Mouse (Mus musculus): ENCODE measurements around the gene Arrb1.

DNA sequence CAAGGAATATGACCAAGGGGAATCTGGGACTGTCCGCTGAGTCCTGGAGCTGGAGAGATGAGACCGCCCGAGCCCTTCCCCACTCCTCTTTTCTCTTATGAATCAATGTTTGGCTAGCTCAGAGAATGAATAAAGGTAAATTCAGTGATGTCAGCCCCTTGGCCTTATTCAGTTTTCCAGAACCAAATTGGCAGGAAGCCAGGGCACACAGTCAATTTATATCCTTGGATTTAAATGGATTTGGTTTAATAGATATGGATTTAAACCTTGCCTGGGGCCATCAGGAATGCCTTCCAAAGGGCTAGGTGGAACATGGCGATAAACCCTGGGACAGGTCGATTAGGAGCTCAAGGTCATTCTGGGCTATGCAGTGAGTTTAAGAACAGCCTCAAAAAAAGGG lies 45.6 kb upstream of the Arrb1 start:
- TF ChIP-seq CTCF (IDR thresholded peaks at IDR 0.05; ENCODE audit: control insufficient read depth, insufficient read depth, insufficient read length) (no peak), MAX (IDR thresholded peaks at IDR 0.05) (no peak), FOSL1 (IDR thresholded peaks at IDR 0.05; ENCODE audit: insufficient read depth, low read length, poor library complexity, severe bottlenecking) (no peak), MYOD1 (IDR thresholded peaks at IDR 0.05; ENCODE audit: control insufficient read depth, insufficient read length, low read depth) (no peak), USF1 (IDR thresholded peaks at IDR 0.05; ENCODE audit: low read depth) (no peak), CEBPB (IDR thresholded peaks at IDR 0.05; ENCODE audit: low read depth) (no peak), MYOG (IDR thresholded peaks at IDR 0.05; ENCODE audit: control insufficient read depth, extremely low read depth, insufficient read length) (no peak)

Data from C2C12 (cell line).